ENCODE assay signal across 12 mouse cellular contexts in the genomic region with DNA sequence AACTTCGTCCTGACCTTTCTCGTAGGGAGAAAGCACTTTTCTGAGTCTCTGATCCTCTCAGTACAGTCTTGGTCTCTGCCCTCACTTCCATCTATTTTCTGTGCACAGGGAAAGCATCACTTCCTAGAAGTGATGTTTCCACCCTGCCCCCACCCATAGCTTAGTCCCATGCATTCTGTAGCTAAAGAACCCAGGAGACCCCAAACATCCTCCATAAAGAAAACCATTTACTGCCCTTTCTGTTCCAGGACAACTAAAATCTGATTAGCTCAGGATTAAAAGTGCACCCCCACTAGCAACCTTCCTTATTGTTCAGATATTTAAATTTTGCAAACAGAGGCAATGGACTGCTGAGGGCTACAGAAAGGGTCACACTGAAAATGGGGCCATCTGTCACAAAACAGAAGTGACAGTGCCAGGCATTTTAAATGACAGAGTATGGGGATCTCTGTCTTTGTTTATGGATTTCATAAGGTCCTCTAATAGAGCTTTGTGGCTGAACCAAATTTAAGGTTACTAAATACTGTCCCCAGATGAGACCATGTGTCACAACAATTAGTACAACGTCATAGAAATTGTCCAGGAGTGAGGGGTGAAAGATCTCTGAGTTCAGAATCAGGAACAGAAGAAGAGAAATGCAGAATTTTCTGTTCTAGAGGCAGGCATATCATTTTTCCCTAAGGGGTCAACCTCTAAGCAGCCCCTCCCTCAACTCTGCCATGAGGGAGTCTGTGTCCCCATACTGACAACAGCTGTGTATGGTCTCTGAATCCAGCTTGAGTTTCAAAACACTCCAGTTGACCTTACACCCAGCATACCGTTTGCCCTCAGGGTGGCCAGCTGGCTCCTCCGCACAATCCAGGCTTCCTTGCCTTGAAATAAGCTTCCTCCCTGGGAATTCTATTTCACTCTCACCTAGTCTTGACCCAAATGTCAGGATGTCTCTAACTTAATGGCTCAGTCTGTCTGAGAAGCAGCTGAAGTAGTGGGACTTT.
DNase-seq lines count a peak whose midpoint lies in the region; ATAC-seq and TF ChIP-seq lines count a peak whose summit lies in the region.
"Had no signal": no experiment of that assay in that cellular context is flagged by ENCODE, and none has a peak within 500 bp of the region (broad histone marks: within the 10 kb centered on the region; RNA-seq: fewer than 3 reads in every experiment).

No protein-coding gene starts in this region.

- no peaks in the 10 kb centered on the region for H3K27me3 ChIP-seq in ES-Bruce4 (ENCODE audit: control insufficient read depth, insufficient read depth, low read length, poor library complexity, severe bottlenecking)
- no peaks in the 10 kb centered on the region for H3K27me3 ChIP-seq in embryonic facial prominence, embryonic 10.5 days (replicated peaks; ENCODE audit: low read depth, poor library complexity, severe bottlenecking)
- H3K27me3 ChIP-seq in limb, embryonic 15.5 days, result no peaks in the 10 kb centered on the region
- H3K27me3 ChIP-seq: liver, embryonic 12.5 days had no signal

- H3K9ac ChIP-seq in ES-Bruce4 (ENCODE audit: low read depth, poor library complexity, severe bottlenecking), result no peak overlapping the region
- no peak overlapping the region for H3K9ac ChIP-seq in limb, embryonic 15.5 days
- H3K9ac ChIP-seq: liver, embryonic 12.5 days had no signal

- peak; percentile 58; the same call in 1 of the 2 replicates for ATAC-seq in limb, embryonic 15.5 days (ENCODE audit: insufficient number of reproducible peaks, low FRiP score, low TSS enrichment, low read depth)
- ATAC-seq: liver, embryonic 12.5 days had no signal

- TF ChIP-seq CTCF in ES-Bruce4 (IDR thresholded peaks at IDR 0.05; ENCODE audit: low read depth, low read length), result no peak

- no peaks in the 10 kb centered on the region for H3K4me1 ChIP-seq in ES-Bruce4 (ENCODE audit: control insufficient read depth, insufficient read depth, low read length)
- peaks cover 29% of the 10 kb centered on the region for H3K4me1 ChIP-seq in embryonic facial prominence, embryonic 10.5 days
- H3K4me1 ChIP-seq in limb, embryonic 15.5 days, result peaks cover 4% of the 10 kb centered on the region; the same call in 1 of the 2 replicates
- H3K4me1 ChIP-seq: liver, embryonic 12.5 days had no signal

- WGBS in embryonic facial prominence, embryonic 10.5 days, result 48% methylated on average over 5 of the region's 5 CpGs
- WGBS in limb, embryonic 15.5 days, result 65% methylated on average over 5 of the region's 5 CpGs

- no peaks in the 10 kb centered on the region for H3K36me3 ChIP-seq in ES-Bruce4 (ENCODE audit: control insufficient read depth, insufficient read depth, low read length, poor library complexity, severe bottlenecking)
- no peaks in the 10 kb centered on the region for H3K36me3 ChIP-seq in embryonic facial prominence, embryonic 10.5 days (replicated peaks)
- H3K36me3 ChIP-seq in limb, embryonic 15.5 days, result no peaks in the 10 kb centered on the region
- H3K36me3 ChIP-seq: liver, embryonic 12.5 days had no signal

- no peak overlapping the region for H3K27ac ChIP-seq in ES-Bruce4 (ENCODE audit: insufficient read depth, low read length)
- peak overlapping the region; percentile 24; the same call in 1 of the 2 replicates for H3K27ac ChIP-seq in embryonic facial prominence, embryonic 10.5 days (replicated peaks)
- no peak overlapping the region for H3K27ac ChIP-seq in limb, embryonic 15.5 days
- H3K27ac ChIP-seq: heart, adult 2 months; liver, embryonic 12.5 days had no signal

- no peaks in the 10 kb centered on the region for H3K9me3 ChIP-seq in ES-Bruce4 (replicated peaks; ENCODE audit: control insufficient read depth, insufficient read depth, low read length, poor library complexity, severe bottlenecking)
- H3K9me3 ChIP-seq in embryonic facial prominence, embryonic 10.5 days, result no peaks in the 10 kb centered on the region
- H3K9me3 ChIP-seq in limb, embryonic 15.5 days, result no peaks in the 10 kb centered on the region
- H3K9me3 ChIP-seq: liver, embryonic 12.5 days had no signal

- no peak overlapping the region for H3K4me3 ChIP-seq in ES-Bruce4 (ENCODE audit: low read depth, low read length)
- H3K4me3 ChIP-seq in embryonic facial prominence, embryonic 10.5 days, result no peak overlapping the region
- no peak overlapping the region for H3K4me3 ChIP-seq in limb, embryonic 15.5 days
- H3K4me3 ChIP-seq: heart, adult 2 months; liver, embryonic 12.5 days had no signal

- no peak overlapping the region for H3K4me2 ChIP-seq in limb, embryonic 15.5 days
- H3K4me2 ChIP-seq: liver, embryonic 12.5 days had no signal

- TF ChIP-seq POLR2A in ES-Bruce4 (IDR thresholded peaks at IDR 0.05; ENCODE audit: insufficient read depth, low read length), result no peak

- peak; percentile 7 for DNase-seq in gastrocnemius, adult 18-20 months (ENCODE audit: low spot score)
- DNase-seq in gastrocnemius, postnatal 4 days (ENCODE audit: low spot score in 2 of 2), result no peak
- DNase-seq in embryonic facial prominence, embryonic 10.5 days (ENCODE audit: low spot score), result peak; percentile 80
- no peak for DNase-seq in frontal cortex, postnatal 25 days (ENCODE audit: low spot score in 2 of 2)
- no peak for DNase-seq in thymus, postnatal 10 days (ENCODE audit: low spot score in 2 of 2)
- no peak for DNase-seq in layer of hippocampus, adult 11-12 months (ENCODE audit: low spot score)
- DNase-seq: heart, adult 2 months; kidney, adult 8-10 months; thymus, postnatal 25 days had no signal

- TF ChIP-seq EP300 in ES-Bruce4 (IDR thresholded peaks at IDR 0.05; ENCODE audit: insufficient read depth, low read depth, low read length), result peak; percentile 61; the same call in 1 of the 2 replicates

Comparison
In these comparisons a context has a peak if more than half of its experiments do, and no peak if none do; other contexts are left out.
1. DNase-seq: peak in gastrocnemius, adult 18-20 months (single experiment) and embryonic facial prominence, embryonic 10.5 days (single experiment); none in gastrocnemius, postnatal 4 days (0 of 2), frontal cortex, postnatal 25 days (0 of 2), thymus, postnatal 10 days (0 of 2) and layer of hippocampus, adult 11-12 months (single experiment).